24 mouse cellular contexts compared by ENCODE assay signal in the genomic region with DNA sequence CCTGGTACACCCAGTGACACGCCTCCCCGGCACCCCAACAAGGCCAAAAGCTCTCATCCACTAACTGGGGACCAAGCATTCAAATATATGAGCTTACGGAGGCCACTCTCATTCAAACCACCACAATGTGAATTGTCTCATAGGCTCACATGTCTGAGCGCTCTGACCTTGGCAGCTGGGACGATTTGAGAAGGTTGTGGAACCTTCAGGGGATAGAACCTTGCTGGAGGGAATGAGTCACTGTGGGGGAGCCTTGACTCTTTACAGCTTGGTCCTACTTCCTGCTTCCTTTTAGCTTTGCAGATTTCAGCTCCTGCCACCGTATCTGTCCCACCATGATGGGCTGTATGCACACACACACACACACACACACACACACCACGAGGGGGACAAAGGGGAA. TPM values are rescaled to one million over a fixed set of nuclear protein-coding genes. Genes with fewer than 3 reads are reported as not detected.
DNase-seq lines count a peak whose midpoint lies in the region; ATAC-seq lines count a peak whose summit lies in the region.
"Had no signal": no experiment of that assay in that cellular context is flagged by ENCODE, and none has a peak within 500 bp of the region (broad histone marks: within the 10 kb centered on the region; RNA-seq: fewer than 3 reads in every experiment).

No protein-coding gene starts in this region.

- H3K27me3 ChIP-seq in liver, embryonic 12.5 days (replicated peaks), result peaks cover 92% of the 10 kb centered on the region
- H3K27me3 ChIP-seq: Patski had no signal

- H3K9ac ChIP-seq in liver, embryonic 12.5 days, result no peak overlapping the region
- H3K9ac ChIP-seq: embryonic facial prominence, embryonic 13.5 days; forebrain, embryonic 12.5 days; forebrain, embryonic 15.5 days; heart, embryonic 13.5 days; hindbrain, embryonic 14.5 days had no signal

- WGBS in liver, embryonic 12.5 days (ENCODE audit: insufficient replicate concordance), result 34% methylated on average over 7 of the region's 7 CpGs

- no peak overlapping the region for H3K27ac ChIP-seq in liver, embryonic 12.5 days
- H3K27ac ChIP-seq: embryonic facial prominence, embryonic 10.5 days; embryonic facial prominence, embryonic 13.5 days; forebrain, embryonic 12.5 days; forebrain, embryonic 15.5 days; heart, adult 2 months; heart, embryonic 10.5 days; heart, embryonic 13.5 days; hindbrain, embryonic 14.5 days; hindbrain, postnatal 0 days had no signal

- H3K9me3 ChIP-seq in liver, embryonic 12.5 days (replicated peaks), result no peaks in the 10 kb centered on the region
- H3K9me3 ChIP-seq: embryonic facial prominence, embryonic 10.5 days; embryonic facial prominence, embryonic 13.5 days; forebrain, embryonic 12.5 days; forebrain, embryonic 15.5 days; heart, embryonic 10.5 days; heart, embryonic 13.5 days had no signal

- H3K4me1 ChIP-seq in liver, embryonic 12.5 days, result peaks cover 10% of the 10 kb centered on the region; the same call in 1 of the 2 replicates

- peak; percentile 29 for DNase-seq in adrenal gland, postnatal 10 days
- no peak for DNase-seq in adrenal gland, postnatal 25 days
- DNase-seq in 3T3-L1 (ENCODE audit: low read depth, low spot score) (peak; percentile 44), 416B (ENCODE audit: low read depth) (peak; percentile 77), NIH3T3 (ENCODE audit: low read depth) (peak; percentile 6)
- DNase-seq in T-cell, adult 2 months (ENCODE audit: low spot score), result no peak
- no peak for DNase-seq in layer of hippocampus, adult 11-12 months (ENCODE audit: low spot score)
- DNase-seq: B cell, adult 2 months; gastrocnemius, postnatal 10 days; gastrocnemius, postnatal 36 days; heart, adult 2 months had no signal

- no peaks in the 10 kb centered on the region for H3K36me3 ChIP-seq in liver, embryonic 12.5 days
- H3K36me3 ChIP-seq: embryonic facial prominence, embryonic 10.5 days; embryonic facial prominence, embryonic 13.5 days; forebrain, embryonic 12.5 days; forebrain, embryonic 15.5 days; heart, embryonic 10.5 days; heart, embryonic 13.5 days had no signal

- ATAC-seq in liver, embryonic 12.5 days, result no peak
- ATAC-seq: inflammation-experienced regulatory T-cells, adult 6 months; intestine, embryonic 16.5 days; Patski had no signal

- no peak overlapping the region for H3K4me2 ChIP-seq in liver, embryonic 12.5 days
- H3K4me2 ChIP-seq: embryonic facial prominence, embryonic 13.5 days; forebrain, embryonic 12.5 days; forebrain, embryonic 15.5 days; heart, embryonic 13.5 days; hindbrain, embryonic 14.5 days had no signal

- H3K4me3 ChIP-seq in liver, embryonic 12.5 days, result no peak overlapping the region
- H3K4me3 ChIP-seq: embryonic facial prominence, embryonic 10.5 days; embryonic facial prominence, embryonic 13.5 days; erythroblast, embryonic 14.5 days; forebrain, embryonic 12.5 days; forebrain, embryonic 15.5 days; heart, adult 2 months; heart, embryonic 10.5 days; heart, embryonic 13.5 days had no signal

RNA-seq across cellular contexts. Expression of a gene that starts 47.7 kb away (rescaled TPM):
- total RNA-seq in adrenal gland, postnatal 10 days (2021), result 10 to 100 TPM; 68.5 to 81.1 TPM
- 84.4 and 102 TPM in 2 replicates for total RNA-seq in adrenal gland, postnatal 25 days (2021)
- 184 and 189 TPM in 2 replicates for polyA plus RNA-seq in liver, embryonic 12.5 days (2016; fragmentation: Nextera tagmentation; extraction: Ambion mirVana)

RNA-seq across cellular contexts. Expression of a gene that starts 48.6 kb away (rescaled TPM):
- 10 to 100 TPM; 18.6 to 19.1 TPM for total RNA-seq in adrenal gland, postnatal 10 days (2021)
- 23.4 and 25.4 TPM in 2 replicates for total RNA-seq in adrenal gland, postnatal 25 days (2021)
- polyA plus RNA-seq in liver, embryonic 12.5 days (2016; fragmentation: Nextera tagmentation; extraction: Ambion mirVana), result 2.9 and 3.0 TPM in 2 replicates

Comparison
In these comparisons a context has a peak if more than half of its experiments do, and no peak if none do; other contexts are left out.
1. DNase-seq: peak in adrenal gland, postnatal 10 days (single experiment), 3T3-L1 (single experiment), 416B (single experiment) and NIH3T3 (single experiment); none in adrenal gland, postnatal 25 days (single experiment), T-cell, adult 2 months (single experiment) and layer of hippocampus, adult 11-12 months (single experiment).